Mouse (Mus musculus) left cerebral cortex, postnatal 10 days (tissue): Measurements from ENCODE around the gene 6430550D23Rik. TPM values are rescaled to one million over a fixed set of nuclear protein-coding genes. Genes with fewer than 3 reads are reported as not detected.
A peak's percentile ranks its signal among the peaks of the same experiment; 100 is the strongest.

ENCODE experiments used
- DNase-seq, 2 experiments: peaks; one replicate each; pipeline ENCODE4 v3.0.0; 2021 to 2022; ENCODE audit warnings: low spot score in 2 of 2, mixed read lengths in 1 of 2; ENCODE audit errors: extremely low spot score in 1 of 2
- intact Hi-C: fragments of 180-260 bp; cut with DNase I; formaldehyde crosslinking; loops from one replicate; pipeline ENCODE4 v1.15.1; 2025
- total RNA-seq, 2 experiments: library from RNA; stranded (reverse); gene quantifications; 2 replicates each; pipeline ENCODE4 v1.2.3; 2021

Gene 6430550D23Rik
- total RNA-seq, 2 experiments from 2014 or later = 0.34 to 1.0 TPM

DNA sequence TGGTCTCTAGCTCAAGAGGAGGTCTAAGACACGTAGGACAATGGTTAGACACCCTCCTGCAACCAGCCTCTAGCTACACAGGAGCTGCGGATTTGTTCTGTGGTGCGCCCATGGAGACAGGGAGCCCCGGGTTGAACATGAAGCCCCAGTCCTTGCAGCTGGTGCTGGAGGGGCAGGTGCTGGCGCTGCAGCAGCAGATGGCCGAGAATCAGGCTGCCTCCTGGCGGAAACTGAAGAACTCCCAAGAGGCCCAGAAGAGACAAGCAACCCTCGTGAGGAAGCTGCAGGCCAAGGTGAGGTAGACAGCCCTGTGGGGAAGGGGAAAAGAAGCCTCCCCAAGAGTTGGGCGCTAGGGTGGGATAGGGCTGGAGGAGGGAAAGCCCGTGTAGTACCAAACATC, 45.9 kb downstream of the 6430550D23Rik start:
- DNase-seq = no peak
- intact Hi-C loops = no loop called here

DNA sequence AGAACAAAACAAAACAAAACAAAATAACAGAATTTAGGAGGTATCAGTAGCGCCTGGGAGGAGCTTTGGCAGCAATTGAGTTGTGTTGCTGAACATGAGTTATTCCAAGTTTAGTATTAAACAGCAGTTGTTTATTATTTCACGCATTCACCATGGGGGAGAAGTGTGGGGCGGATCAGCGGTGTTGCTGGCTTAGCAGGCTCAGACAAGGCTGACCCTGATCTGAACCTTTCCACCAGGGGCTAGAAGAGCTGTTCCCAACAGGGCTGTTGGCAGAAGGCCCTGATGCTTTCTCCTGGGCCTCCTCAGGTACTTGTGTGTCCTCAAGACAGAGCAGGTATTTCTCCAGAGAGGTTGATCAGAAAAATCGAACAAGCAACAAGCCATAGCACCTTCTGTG, 47.8 kb downstream of the 6430550D23Rik start:
- intact Hi-C loops = no loop called here
- no peak for DNase-seq

DNA sequence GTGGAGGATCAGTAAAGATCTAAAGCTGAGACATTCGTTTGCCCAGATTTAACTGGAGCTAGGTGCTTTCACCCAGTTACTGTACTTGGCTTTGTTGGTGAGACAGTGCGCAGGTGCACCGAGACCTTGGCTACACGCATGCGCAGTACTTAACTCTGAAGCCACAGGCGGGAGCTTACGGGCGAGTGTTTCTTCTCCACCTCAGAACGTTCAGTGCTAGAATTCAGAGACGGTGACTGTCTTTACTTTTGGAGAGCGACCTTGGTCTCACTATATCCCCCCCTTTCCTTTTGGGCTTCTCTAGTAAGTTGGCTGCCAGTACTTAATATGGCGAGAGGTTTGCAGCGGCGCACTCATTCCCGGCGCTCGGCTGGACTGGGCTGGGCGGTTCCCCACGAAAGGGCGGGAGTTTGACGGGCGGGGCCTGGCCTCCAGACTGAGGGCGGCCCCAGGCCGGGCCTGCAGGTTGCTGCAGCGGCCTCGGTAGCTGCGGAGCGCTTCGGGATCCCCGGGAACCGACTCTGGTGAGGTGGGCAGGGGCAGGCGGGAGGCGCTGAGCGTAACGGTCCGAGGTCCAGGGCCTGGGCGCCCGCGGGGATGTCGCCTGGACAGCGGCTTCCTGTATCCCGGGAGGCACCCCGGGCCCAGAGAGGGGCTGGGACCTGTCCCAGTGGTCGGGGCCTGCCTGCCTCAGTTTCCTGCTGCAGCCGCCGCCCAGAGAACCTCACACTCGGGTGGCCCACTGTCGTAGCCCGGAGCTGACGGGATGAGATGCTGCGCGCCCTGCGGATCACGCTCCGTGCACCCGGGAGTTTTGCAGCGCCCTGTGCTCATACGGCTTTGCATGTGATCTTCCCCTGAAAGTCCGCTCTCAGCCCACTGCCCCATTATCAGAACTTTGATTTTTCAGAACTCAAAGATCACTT, 51.4 kb downstream of the 6430550D23Rik start, which contains the start of gene Cep250:
TSS of gene Cep250 (plus strand) at position 325 of the 926 bp plus-strand sequence.
- peak; percentile 80 to 95 for DNase-seq
- intact Hi-C loops = no loop called here

GRCm38 (mm10) chr2:155952006-155952405, 55.8 kb downstream of the 6430550D23Rik start:
- intact Hi-C loops = no loop called here
- peak; percentile 70 for DNase-seq

- no peak for DNase-seq
- intact Hi-C loops = no loop called here
Measured at GRCm38 (mm10) chr2:155949362-155949761, 58.4 kb downstream of the 6430550D23Rik start.

GRCm38 (mm10) chr2:155947390-155948002, 60.3 kb downstream of the 6430550D23Rik start:
- intact Hi-C loops = no loop called here
- no peak for DNase-seq

DNA sequence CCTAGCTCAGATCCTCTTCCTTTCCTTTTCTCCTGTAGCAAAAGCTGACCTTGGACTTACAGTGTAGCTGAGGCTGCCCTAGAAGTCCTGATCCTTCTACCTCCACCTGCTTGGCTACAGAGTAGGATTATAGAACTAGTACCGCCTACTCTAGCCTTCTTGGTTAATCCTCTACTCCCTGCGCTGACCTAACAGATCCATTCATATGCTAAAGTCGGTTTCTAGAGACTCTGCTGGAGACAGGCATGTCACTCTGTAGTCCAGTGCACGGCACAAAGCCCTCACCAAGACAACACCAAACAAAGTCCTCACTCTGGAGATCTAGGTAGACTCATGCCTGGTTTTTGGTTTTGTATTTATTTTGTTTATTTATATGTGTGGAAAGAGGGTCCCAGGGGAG, 61.3 kb downstream of the 6430550D23Rik start:
- DNase-seq = no peak
- intact Hi-C loops = loop anchor here (1.0 kb wide), 1 partner anchor 98 kb away; no protein-coding TSS in a partner anchor

DNA sequence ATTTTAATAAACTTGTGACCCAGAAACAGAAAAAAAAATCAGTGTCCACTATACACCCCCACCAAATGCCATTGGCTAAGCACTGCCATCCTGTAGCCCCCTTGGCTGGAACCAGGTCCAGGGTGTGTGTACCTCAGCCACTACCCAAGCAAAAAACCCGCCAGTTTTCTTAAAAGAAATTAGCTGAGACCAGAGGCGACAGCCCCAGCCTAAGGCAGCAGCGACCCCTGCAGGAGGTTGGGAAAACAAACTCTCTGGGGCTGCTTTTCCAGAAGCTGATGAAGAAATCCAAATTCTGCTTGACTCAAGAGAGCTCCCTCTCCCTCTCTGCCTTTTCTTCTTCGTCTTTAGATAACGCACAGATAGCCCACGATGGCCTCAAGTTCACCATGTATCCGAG, 61.7 kb downstream of the 6430550D23Rik start:
- intact Hi-C loops = loop anchor here (1.0 kb wide), 1 partner anchor 98 kb away; no protein-coding TSS in a partner anchor
- DNase-seq = peak; percentile 49 to 81

GRCm38 (mm10) chr2:155945580-155945979, 62.2 kb downstream of the 6430550D23Rik start:
- intact Hi-C loops = no loop called here
- no peak for DNase-seq

DNA sequence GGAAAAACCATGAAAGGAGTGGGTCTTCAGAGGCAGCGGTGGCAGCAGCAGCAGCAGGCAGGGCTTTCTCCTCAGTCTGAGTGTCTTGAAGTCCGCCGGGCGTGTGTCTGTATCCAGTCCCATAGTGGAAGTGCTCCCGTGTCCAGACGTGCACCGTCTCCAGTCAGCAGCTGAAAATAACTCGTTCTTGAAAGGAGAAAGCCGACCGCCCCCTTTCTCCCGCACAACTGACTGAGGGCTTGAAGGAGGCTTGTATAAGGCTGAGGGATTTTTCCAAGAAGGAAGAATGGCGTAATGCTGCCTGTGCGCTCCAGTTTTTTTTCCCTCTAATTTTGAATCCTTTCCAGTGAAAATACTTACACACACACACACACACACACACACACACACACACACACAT, 62.7 kb downstream of the 6430550D23Rik start, which contains the start of gene Gdf5:
TSS of gene Gdf5 (minus strand) at position 244 of the 400 bp plus-strand sequence.
- intact Hi-C loops = no loop called here
- DNase-seq = peak in 1 of 2 experiments; percentile 45

DNA sequence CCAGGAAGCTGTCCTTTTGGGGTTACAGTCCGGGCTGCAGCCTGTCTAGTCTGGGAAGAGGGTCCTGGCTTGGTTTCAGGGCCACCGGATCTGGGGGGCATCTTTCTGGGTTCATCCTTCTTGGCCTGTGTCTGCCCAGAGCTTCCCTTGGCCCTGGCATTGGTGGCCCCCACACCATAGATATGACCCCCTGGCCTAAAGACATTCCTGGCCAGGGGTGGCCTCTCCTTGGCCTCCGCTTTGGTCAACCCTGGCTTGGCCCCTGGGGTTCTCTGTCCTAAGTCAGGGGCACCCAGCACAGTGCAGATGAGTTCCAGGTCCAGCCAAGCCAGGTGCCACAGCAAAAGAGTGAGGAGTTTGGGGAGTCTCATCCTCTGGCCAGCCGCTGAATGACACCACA, 63.1 kb downstream of the 6430550D23Rik start:
- no peak for DNase-seq
- intact Hi-C loops = no loop called here

GRCm38 (mm10) chr2:155943463-155943862, 64.3 kb downstream of the 6430550D23Rik start:
- peak in 1 of 2 experiments; percentile 51 for DNase-seq
- intact Hi-C loops = no loop called here

DNA sequence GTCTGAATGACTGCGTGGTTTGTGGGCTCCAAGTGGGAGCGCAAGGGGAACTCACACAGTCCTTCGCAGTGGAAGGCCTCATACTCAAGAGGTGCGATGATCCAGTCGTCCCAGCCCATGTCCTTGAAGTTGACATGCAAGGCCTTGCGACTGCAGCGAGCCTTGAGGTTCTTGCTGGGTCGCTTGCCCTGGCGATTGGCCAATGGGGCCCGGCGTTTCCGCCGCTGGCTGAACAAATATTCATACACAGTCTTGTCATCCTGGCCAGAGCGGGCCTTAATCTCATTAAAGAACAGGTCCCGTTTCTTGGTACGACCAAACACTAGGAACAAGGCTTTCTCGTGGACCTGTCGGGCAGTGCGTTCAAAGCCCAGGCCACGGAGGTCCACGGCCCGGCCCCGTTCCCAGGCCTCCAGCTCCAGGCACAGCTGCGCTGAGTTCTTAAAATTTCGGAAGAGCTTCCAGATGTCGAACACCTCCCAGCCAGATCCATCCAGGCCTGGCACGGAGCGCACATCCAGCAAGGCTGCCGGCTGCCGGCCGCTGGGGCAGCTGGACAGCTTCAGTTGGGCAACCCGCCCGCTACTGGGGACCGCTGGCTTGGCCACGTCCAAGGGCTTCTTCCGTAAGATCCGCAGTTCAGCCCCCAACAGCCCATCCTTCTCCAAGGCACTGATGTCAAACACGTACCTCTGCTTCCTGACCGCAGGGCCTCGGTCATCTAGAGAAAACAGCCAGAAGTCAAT, 65.9 kb downstream of the 6430550D23Rik start:
- intact Hi-C loops = no loop called here
- DNase-seq = peak in 1 of 2 experiments; percentile 44

GRCm38 (mm10) chr2:155940681-155941080, 67.1 kb downstream of the 6430550D23Rik start, which contains the start of gene Gm15557:
Gene Gm15557, plus strand, starts transcription at chr2:155940728.
- DNase-seq = no peak
- intact Hi-C loops = no loop called here

GRCm38 (mm10) chr2:155939897-155940529, 67.8 kb downstream of the 6430550D23Rik start:
- intact Hi-C loops = no loop called here
- DNase-seq = peak in 1 of 2 experiments; percentile 23

DNA sequence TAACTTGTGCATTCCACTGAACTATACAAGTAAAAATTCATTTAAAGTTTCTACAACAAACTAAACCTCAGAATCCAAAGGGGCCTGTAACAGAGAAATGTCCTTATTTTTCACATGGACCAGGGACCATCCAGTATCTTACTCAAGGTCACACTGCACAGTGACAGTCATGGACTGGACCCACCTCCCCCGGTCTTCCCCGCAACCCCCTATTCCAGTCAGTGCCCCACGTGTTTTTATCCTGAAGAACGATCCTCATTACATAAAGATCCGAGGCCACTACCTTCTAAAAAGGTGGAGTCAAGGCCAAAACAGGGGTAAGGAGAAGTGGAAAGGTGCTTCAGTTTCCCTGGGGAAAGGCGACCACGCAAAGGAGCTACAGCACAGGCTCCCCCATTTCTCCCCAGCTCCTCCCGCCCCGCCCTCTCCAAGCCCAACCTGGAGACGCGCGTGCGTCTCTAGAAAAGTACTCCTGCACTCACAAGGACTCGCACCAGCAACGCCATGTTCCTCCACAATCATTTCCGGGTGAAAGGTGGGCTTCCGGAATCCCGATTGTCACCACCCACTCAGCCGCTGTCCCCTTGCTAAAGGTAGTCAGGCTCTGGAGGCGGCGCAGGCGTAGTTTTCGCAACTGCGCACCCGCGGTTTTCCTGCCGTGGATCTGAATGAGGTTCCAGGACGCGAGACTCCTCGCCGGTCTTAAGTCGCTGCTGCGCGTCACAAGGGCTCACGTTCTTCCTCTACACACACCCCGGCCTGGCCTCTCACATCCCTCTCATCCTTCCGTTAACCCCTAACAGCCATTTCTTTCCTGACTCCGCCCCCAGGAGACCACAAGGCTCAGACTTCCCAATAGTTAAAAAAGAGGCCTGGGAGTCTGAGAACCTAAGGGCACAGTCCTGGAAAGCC, 78.0 kb downstream of the 6430550D23Rik start, which contains the start of gene Uqcc1:
TSS of gene Uqcc1 (minus strand) at position 780 of the 912 bp plus-strand sequence.
- intact Hi-C loops = no loop called here
- DNase-seq = peak; percentile 94 to 96

DNA sequence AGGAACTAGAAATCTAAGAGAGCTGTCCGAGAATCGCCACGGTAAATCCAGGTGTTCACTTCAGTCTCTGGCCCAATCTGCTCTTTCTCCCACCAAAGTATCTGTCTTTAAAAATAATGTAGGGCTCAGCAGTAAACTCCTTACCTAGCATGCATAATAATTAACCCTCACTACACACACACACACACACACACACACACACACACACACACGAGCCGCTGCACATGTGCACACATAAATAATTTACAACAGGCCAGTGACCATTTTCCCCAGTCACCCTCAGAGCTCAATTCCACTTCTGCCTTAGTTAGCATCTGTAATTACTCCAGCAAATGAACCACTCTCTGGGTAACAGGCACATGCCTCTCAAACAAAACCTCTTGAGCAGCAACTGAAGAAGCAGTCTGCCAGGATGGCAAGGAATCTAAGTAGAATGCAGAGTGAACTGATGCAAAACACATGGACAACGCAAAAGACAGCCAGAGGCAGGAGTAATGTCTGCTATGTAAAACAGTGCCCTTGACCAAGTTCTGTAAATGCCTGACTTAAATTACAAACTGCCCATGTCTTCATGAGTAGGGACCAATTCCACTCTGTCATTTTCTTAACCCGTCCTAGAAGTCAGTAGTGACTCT, 78.9 kb downstream of the 6430550D23Rik start:
- DNase-seq = no peak
- intact Hi-C loops = no loop called here
